Mouse (Mus musculus): ENCODE data around the gene Pa2g4.

DNA sequence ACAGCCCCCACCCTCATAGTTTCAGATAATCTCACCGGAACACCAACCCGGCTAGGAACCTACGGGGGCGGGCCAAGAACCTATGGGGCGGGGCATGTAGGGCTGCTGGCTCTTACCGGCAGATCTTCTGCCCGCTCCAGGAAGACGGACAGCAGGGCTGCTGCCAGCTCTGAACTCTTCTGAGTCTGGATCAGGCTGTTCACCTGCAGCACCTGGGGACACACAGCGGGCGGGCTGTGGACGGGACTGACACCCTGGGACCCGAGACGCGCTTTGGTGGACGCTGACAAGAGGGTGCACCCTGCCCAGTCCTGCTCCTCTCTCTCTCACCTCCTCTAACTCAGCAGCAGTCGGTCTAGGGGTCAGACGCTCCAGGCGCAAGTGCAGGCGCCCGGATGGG, 49.8 kb downstream of the Pa2g4 start:
- TF ChIP-seq CTCF (IDR thresholded peaks at IDR 0.05; ENCODE audit: extremely low read depth, insufficient read depth, low read length) (no peak), POLR2A (IDR thresholded peaks at IDR 0.05; ENCODE audit: extremely low read depth, insufficient read depth, low read length) (no peak)
